Mouse (Mus musculus) limb, embryonic 10.5 days (tissue): Measurements from ENCODE around the gene Ak2. TPM values are rescaled to one million over a fixed set of nuclear protein-coding genes. Genes with fewer than 3 reads are reported as not detected.

ENCODE experiments used
- DNase-seq: peaks from one replicate; pipeline ENCODE4 v3.0.0-alpha.2; 2017; ENCODE audit warnings: low spot score
- H3K27ac ChIP-seq: fragments of 300-500 bp; sonication (generic); 2 replicates; pipeline ENCODE4 v1.5.1; 2016; ENCODE audit warnings: mild to moderate bottlenecking
- H3K27me3 ChIP-seq: fragments of 300-500 bp; sonication (generic); 2 replicates; pipeline ENCODE4 v1.6.1; 2016; ENCODE audit warnings: low read depth, mild to moderate bottlenecking; ENCODE audit not compliant: poor library complexity, severe bottlenecking
- H3K36me3 ChIP-seq: fragments of 300-500 bp; sonication (generic); 2 replicates; pipeline ENCODE4 v1.6.1; 2016; ENCODE audit warnings: mild to moderate bottlenecking, moderate library complexity
- H3K4me1 ChIP-seq: fragments of 300-500 bp; sonication (generic); 2 replicates; pipeline ENCODE4 v1.6.1; 2016
- H3K4me3 ChIP-seq: fragments of 300-500 bp; sonication (generic); 2 replicates; pipeline ENCODE4 v1.5.1; 2016; ENCODE audit warnings: mild to moderate bottlenecking, moderate library complexity
- H3K9me3 ChIP-seq: fragments of 300-500 bp; sonication (generic); replicated peaks from 2 replicates; pipeline ENCODE4 v1.6.1; 2016; ENCODE audit warnings: mild to moderate bottlenecking
- WGBS: fragments of 180-500 bp; shearing (Covaris S2); methylation state at CpG from one replicate; pipeline ENCODE4 v1.1.7; 2016; 5-methylcytosine and 5-hydroxymethylcytosine counted together
- polyA plus RNA-seq: library from polyadenylated mRNA; unstranded; fragments of >200 nt; fragmentation: Nextera tagmentation; extraction: Ambion mirVana; gene quantifications from 2 replicates; pipeline ENCODE4 v1.2.1, GENCODE M21; 2016

Gene Ak2
- polyA plus RNA-seq: 236 and 271 TPM in 2 replicates

- peak within 1 kb of the TSS; percentile 91 for H3K4me3 ChIP-seq
These were observed at the start of gene Ak2 for GRCm38 (mm10) chr4:128991500-128992008. TSS of gene Ak2 (plus strand) at chr4:128991958.

GRCm38 (mm10) chr4:128942346-128942745 lies 49.4 kb upstream of the Ak2 start:
- H3K27me3 ChIP-seq: no peaks in the 10 kb centered on the region
- H3K9me3 ChIP-seq: no peaks in the 10 kb centered on the region
- no peaks in the 10 kb centered on the region for H3K36me3 ChIP-seq
- DNase-seq: no peak
- WGBS: 58% methylated on average over 3 of the region's 3 CpGs
- H3K4me1 ChIP-seq: peaks cover 1% of the 10 kb centered on the region
- no peak overlapping the region for H3K27ac ChIP-seq
- H3K4me3 ChIP-seq: no peak overlapping the region

More at GRCm38 (mm10) chr4:128991500-128992008, at the start of gene Ak2:
- 92% methylated on average over 9 of the region's 9 CpGs for WGBS
- no peaks in the 10 kb centered on the region for H3K27me3 ChIP-seq
- H3K36me3 ChIP-seq: peaks cover 17% of the 10 kb centered on the region
- H3K4me1 ChIP-seq: peaks cover 32% of the 10 kb centered on the region
- no peaks in the 10 kb centered on the region for H3K9me3 ChIP-seq
- peak within 1 kb of the TSS; percentile 63; the same call in 1 of the 2 replicates for H3K27ac ChIP-seq
- no peak for DNase-seq

DNA sequence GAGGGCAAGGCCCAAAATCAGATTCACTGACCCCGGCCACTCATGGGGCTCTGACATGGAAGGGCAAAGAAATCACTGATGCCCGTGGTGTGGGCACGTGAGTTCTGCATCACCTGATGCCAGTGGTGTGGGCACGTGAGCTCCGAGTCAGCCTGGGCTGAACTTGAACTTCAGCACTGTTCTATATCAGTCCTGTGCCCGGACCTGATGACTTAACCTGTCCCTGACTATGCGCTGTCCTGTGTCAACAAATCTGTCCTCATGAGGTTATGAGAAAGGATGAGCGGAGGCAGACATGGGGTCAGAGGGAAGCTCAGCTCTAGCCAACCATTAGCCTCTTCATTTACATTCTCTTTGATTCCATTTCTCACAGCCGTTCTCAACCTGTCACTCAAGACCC lies 45.0 kb upstream of the Ak2 start:
- Histone ChIP-seq H3K9me3 (no peaks in the 10 kb centered on the region), H3K4me3 (no peak overlapping the region), H3K36me3 (no peaks in the 10 kb centered on the region), H3K4me1 (peaks cover 8% of the 10 kb centered on the region), H3K27ac (no peak overlapping the region), H3K27me3 (no peaks in the 10 kb centered on the region)
- DNase-seq: no peak
- WGBS: 74% methylated on average over 9 of the region's 9 CpGs

DNA sequence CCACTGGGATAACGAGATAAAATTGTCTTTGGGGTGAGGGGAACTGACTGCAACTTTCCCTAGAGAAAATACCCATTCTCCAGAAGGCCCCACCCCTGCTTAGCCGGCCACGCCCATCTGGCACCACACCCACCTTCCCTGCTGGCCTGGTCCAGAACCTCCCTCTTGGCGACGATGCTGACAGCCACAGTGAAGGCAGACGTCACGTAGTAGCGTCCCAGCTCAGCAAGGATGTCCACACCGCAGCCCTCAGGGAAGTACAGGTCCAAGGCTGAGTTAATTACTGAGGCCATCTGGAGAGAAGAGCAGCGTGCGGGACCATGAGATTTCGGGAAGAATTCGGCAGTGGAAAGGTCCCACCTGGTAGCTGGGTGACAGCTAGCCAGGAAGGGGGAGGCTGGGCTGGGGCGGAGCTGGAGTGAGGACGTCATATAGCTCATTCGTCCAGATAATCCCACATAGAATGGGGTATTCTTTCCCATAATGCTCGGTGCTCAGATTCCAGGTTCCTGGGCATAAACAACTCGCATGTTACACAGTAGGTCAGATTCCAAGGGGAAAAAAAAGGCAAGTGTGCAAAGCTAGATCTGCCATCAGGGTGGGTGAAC lies 44.3 kb upstream of the Ak2 start:
- DNase-seq: no peak
- Histone ChIP-seq H3K9me3 (no peaks in the 10 kb centered on the region), H3K27ac (no peak overlapping the region), H3K4me1 (peaks cover 8% of the 10 kb centered on the region), H3K4me3 (no peak overlapping the region), H3K27me3 (no peaks in the 10 kb centered on the region), H3K36me3 (no peaks in the 10 kb centered on the region)
- 15% methylated on average over 18 of the region's 18 CpGs for WGBS

- Histone ChIP-seq H3K36me3 (no peaks in the 10 kb centered on the region), H3K4me3 (no peak overlapping the region), H3K27ac (no peak overlapping the region), H3K9me3 (no peaks in the 10 kb centered on the region), H3K4me1 (peaks cover 8% of the 10 kb centered on the region), H3K27me3 (no peaks in the 10 kb centered on the region)
- 32% methylated on average over 6 of the region's 6 CpGs for WGBS
- peak; percentile 73 for DNase-seq
These were observed 43.6 kb upstream of the Ak2 start for GRCm38 (mm10) chr4:128948137-128948674.

DNA sequence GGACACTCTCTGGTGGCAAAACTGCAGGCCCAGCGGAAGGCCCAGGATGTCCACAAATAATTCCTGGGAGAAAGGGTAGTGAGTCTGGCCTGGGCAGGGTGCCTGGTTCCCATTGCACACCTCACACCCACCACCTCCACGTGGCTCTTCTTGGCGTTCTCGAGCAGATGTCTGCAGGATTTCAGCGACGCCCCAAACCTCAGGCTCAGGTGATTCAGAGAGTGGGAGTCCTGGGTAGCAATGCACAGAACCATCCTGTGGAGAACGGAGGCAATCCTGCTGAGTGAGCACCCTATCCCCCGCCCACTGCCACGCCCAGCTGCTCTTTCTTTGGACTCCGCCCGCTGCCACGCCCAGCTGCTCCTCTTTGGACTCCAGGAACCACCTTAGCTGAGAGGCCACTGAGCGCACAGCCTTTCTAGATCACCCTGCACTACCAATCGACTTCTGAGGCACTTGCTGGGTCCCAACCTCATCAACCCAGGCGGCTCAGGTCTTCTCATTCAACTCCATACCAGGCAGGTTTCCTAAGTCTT lies 42.2 kb upstream of the Ak2 start:
- no peak for DNase-seq
- H3K4me3 ChIP-seq: no peak overlapping the region
- H3K27me3 ChIP-seq: no peaks in the 10 kb centered on the region
- H3K9me3 ChIP-seq: no peaks in the 10 kb centered on the region
- H3K4me1 ChIP-seq: peaks cover 8% of the 10 kb centered on the region
- H3K36me3 ChIP-seq: no peaks in the 10 kb centered on the region
- 43% methylated on average over 15 of the region's 15 CpGs for WGBS
- H3K27ac ChIP-seq: no peak overlapping the region

DNA sequence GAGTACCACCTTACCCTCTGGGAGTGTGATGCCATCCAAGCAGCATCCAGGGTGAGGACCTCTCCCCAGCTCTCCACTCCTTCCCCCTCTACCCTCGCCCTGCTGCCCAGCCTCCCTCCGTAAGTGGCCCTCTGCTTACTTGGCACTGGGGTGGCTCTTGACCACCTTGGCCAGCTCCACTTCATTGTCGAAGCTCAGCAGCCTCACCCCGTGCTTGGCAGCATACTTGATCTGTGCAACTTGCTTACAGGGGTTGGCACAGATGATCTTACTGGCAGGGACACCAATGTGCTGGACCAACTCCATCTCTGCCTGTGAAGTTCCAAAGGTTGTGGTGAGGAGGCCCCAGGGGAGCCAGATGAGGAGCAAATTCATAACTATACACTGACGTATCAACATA lies 41.3 kb upstream of the Ak2 start:
- no peaks in the 10 kb centered on the region for H3K36me3 ChIP-seq
- H3K27ac ChIP-seq: no peak overlapping the region
- no peaks in the 10 kb centered on the region for H3K9me3 ChIP-seq
- H3K4me3 ChIP-seq: no peak overlapping the region
- peaks cover 8% of the 10 kb centered on the region for H3K4me1 ChIP-seq
- no peaks in the 10 kb centered on the region for H3K27me3 ChIP-seq
- WGBS: 91% methylated on average over 5 of the region's 5 CpGs
- DNase-seq: no peak

DNA sequence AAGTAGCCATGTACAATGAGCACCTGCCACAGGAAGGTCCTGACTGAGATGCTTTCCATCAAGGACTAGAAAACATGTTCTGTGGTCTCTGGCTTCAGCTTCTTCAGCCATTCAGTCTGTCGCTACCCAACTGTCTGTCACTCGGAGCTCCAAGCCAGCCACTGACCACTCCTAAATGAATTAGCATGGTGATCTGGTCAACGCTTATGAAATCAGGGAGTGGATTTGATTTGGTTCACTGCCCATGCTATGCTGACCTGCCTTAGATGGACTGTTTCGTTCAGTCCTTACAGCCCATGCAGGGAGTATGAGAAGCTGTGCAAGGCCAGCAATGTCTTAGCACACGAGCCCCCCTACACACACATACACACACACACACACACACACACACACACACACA lies 37.9 kb upstream of the Ak2 start:
- no peak for DNase-seq
- no peaks in the 10 kb centered on the region for H3K36me3 ChIP-seq
- no peaks in the 10 kb centered on the region for H3K9me3 ChIP-seq
- no peak overlapping the region for H3K27ac ChIP-seq
- no peak overlapping the region for H3K4me3 ChIP-seq
- 90% methylated on average over 5 of the region's 5 CpGs for WGBS
- peaks cover 11% of the 10 kb centered on the region for H3K4me1 ChIP-seq
- no peaks in the 10 kb centered on the region for H3K27me3 ChIP-seq

DNA sequence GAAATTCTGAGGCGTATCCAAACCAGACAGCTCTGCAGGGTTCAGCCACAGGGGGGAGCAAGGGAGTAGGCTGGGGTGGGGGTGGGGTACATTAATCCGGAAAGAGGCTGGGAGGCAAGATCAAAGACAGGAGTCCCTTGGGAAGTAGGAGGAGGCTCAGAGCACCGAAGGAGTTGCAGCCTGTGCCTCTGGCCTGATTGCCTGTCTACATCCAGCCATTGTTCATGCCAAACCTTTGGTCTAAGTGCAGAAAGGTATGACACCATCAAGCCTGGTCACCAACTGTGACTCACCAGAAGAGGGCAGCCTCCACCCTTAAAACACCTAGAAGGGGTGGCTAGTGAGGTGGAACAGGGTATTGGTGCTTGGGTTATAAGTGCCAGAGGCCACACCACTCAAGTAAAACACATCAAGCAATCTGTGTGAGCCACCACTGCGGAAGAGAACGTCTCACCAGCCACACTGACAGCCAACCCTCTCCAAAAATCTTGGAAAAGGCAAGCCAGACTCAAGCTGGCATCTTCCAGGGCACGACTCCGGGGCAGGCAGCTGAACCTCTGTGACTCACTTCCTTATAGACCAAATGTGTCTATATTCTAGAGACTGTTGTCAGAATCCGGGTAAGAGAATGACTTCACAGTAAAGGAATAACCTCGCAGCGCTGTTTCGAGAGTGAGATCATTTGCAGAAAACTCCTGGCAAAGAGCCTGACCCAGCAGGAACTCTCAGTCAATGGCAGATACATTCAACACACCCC lies 34.4 kb upstream of the Ak2 start:
- 52% methylated on average over 11 of the region's 11 CpGs for WGBS
- H3K36me3 ChIP-seq: 0 out of 2 replicates have a peak, but pooled peaks cover 2% of the 10 kb centered on the region
- peak; percentile 72 for DNase-seq
- peaks cover 29% of the 10 kb centered on the region for H3K4me1 ChIP-seq
- H3K9me3 ChIP-seq: no peaks in the 10 kb centered on the region
- peaks cover 23% of the 10 kb centered on the region for H3K27me3 ChIP-seq
- H3K4me3 ChIP-seq: no peak overlapping the region
- no peak overlapping the region for H3K27ac ChIP-seq

DNA sequence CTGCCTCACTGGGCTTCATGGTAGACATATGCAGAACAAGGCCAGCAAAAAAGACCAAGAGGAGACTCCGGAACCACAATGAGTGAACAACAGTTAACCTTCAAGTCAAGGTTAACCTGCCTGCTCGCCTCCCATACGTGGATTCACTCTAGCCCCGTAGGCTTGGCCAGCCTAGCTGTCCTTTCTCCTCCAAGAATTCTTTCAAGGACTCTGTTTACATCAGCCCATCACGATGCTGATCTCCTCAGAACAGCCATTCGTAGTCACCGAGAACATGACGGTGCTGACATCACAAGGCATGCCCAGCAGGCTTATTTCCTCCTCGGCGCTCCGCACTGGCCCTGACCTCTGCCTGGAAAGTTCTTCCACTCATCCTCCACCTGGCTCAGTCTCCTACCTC lies 33.6 kb upstream of the Ak2 start:
- Histone ChIP-seq H3K4me3 (no peak overlapping the region), H3K27ac (peak overlapping the region; percentile 30; the same call in 1 of the 2 replicates), H3K36me3 (0 out of 2 replicates have a peak, but pooled peaks cover 2% of the 10 kb centered on the region), H3K9me3 (no peaks in the 10 kb centered on the region), H3K27me3 (peaks cover 23% of the 10 kb centered on the region), H3K4me1 (peaks cover 35% of the 10 kb centered on the region)
- DNase-seq: no peak
- 88% methylated on average over 11 of the region's 11 CpGs for WGBS

GRCm38 (mm10) chr4:128958849-128959248 lies 32.9 kb upstream of the Ak2 start:
- Histone ChIP-seq H3K27ac (no peak overlapping the region), H3K27me3 (peaks cover 25% of the 10 kb centered on the region), H3K4me3 (no peak overlapping the region), H3K9me3 (no peaks in the 10 kb centered on the region), H3K36me3 (0 out of 2 replicates have a peak, but pooled peaks cover 2% of the 10 kb centered on the region), H3K4me1 (peaks cover 36% of the 10 kb centered on the region)
- 74% methylated on average over 8 of the region's 8 CpGs for WGBS
- DNase-seq: no peak

DNA sequence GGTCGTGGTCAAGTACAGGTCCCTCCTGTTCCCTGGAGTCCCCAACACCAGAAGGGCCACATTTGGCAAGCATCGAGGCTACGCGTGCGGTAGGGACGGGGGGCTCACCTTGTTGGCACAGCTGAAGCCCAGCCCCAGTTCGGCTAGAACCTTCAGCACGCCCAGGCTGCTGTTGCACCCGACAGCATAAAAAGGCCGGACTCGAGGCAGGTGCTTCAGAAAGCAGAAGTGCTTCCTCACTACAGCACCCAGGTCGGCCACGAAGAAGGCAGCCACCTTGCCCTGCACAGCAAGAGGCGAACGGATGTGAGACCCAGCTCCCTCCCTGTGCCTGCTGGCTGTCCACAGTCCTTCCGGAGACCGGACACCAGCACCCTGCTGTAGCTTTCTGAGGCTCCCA lies 32.1 kb upstream of the Ak2 start:
- no peaks in the 10 kb centered on the region for H3K9me3 ChIP-seq
- no peak overlapping the region for H3K4me3 ChIP-seq
- 91% methylated on average over 17 of the region's 17 CpGs for WGBS
- H3K4me1 ChIP-seq: peaks cover 36% of the 10 kb centered on the region
- peaks cover 32% of the 10 kb centered on the region for H3K27me3 ChIP-seq
- H3K27ac ChIP-seq: no peak overlapping the region
- H3K36me3 ChIP-seq: 0 out of 2 replicates have a peak, but pooled peaks cover 2% of the 10 kb centered on the region
- no peak for DNase-seq
